Mouse (Mus musculus) lung, adult 2 months (tissue): ENCODE results near the gene Fut8.

Source experiments
- CTCF ChIP-seq: fragments of 200-500 bp; IDR thresholded peaks from 2 replicates; pipeline ENCODE4 v1.5.1; 2011; ENCODE audit warnings: mild to moderate bottlenecking, low read length, control low read depth; ENCODE audit not compliant: insufficient read depth
- POLR2A ChIP-seq: fragments of 200-500 bp; IDR thresholded peaks from 2 replicates; pipeline ENCODE4 v1.6.1; 2011; ENCODE audit warnings: low read depth, mild to moderate bottlenecking, control low read depth, low read length, borderline replicate concordance; ENCODE audit errors: extremely low read depth

- TF ChIP-seq CTCF (no peak), POLR2A (peak; percentile 36; the same call in 1 of the 2 replicates)
Observed at GRCm38 (mm10) chr12:77519534-77520102, 281.7 kb downstream of the Fut8 start.
